Mouse (Mus musculus) forebrain, embryonic 11.5 days (tissue): ENCODE measurements around the gene Pard3. TPM values are rescaled to one million over a fixed set of nuclear protein-coding genes. Genes with fewer than 3 reads are reported as not detected.

ENCODE experiments used
- ATAC-seq: fragments of 200-750 bp; cut with Nextera tagmentation; replicated peaks from 2 replicates; pipeline ENCODE4 v1.8.0; 2017; ENCODE audit warnings: moderate TSS enrichment; ENCODE audit not compliant: low FRiP score
- DNase-seq: peaks from one replicate; pipeline ENCODE4 v3.0.0-alpha.2; 2017; ENCODE audit warnings: low spot score
- H3K27ac ChIP-seq: fragments of 300-500 bp; sonication (generic); 2 replicates; pipeline ENCODE4 v1.5.1; 2014; ENCODE audit warnings: low read depth, low read length
- H3K27me3 ChIP-seq: fragments of 300-500 bp; sonication (generic); 2 replicates; pipeline ENCODE4 v1.6.1; 2014; ENCODE audit warnings: mild to moderate bottlenecking, low read length, mixed read lengths; ENCODE audit not compliant: control insufficient read depth, insufficient read depth
- H3K36me3 ChIP-seq: fragments of 300-500 bp; sonication (generic); 2 replicates; pipeline ENCODE4 v1.6.1; 2014; ENCODE audit warnings: mild to moderate bottlenecking, low read length, moderate library complexity, mixed read lengths; ENCODE audit not compliant: control insufficient read depth, insufficient read depth
- H3K4me1 ChIP-seq: fragments of 300-500 bp; sonication (generic); replicated peaks from 2 replicates; pipeline ENCODE4 v1.6.1; 2014; ENCODE audit warnings: low read length, mixed read lengths; ENCODE audit not compliant: control insufficient read depth, insufficient read depth
- H3K4me2 ChIP-seq: fragments of 300-500 bp; sonication (generic); 2 replicates; pipeline ENCODE4 v1.6.1; 2014; ENCODE audit warnings: low read depth, mild to moderate bottlenecking, low read length, moderate library complexity, mixed read lengths; ENCODE audit not compliant: severe bottlenecking
- H3K4me3 ChIP-seq: fragments of 300-500 bp; sonication (generic); 2 replicates; pipeline ENCODE4 v1.5.1; 2014; ENCODE audit warnings: low read depth, low read length
- H3K9ac ChIP-seq: fragments of 300-500 bp; sonication (generic); 2 replicates; pipeline ENCODE4 v1.6.1; 2014; ENCODE audit warnings: low read length
- H3K9me3 ChIP-seq: fragments of 300-500 bp; sonication (generic); 2 replicates; pipeline ENCODE4 v1.6.1; 2016; ENCODE audit warnings: low read length, mixed read lengths; ENCODE audit not compliant: control insufficient read depth
- WGBS: fragments of 180-500 bp; shearing (Covaris S2); extraction: QIAGEN DNeasy Blood & Tissue Kit; methylation state at CpG from one replicate; pipeline ENCODE4 v1.1.7; 2014; 5-methylcytosine and 5-hydroxymethylcytosine counted together
- polyA plus RNA-seq: library from polyadenylated mRNA; unstranded; fragments of >200 nt; fragmentation: Nextera tagmentation; extraction: Ambion mirVana; gene quantifications from 2 replicates; pipeline ENCODE4 v1.2.1, GENCODE M21; 2014

The Pard3 gene
- polyA plus RNA-seq, 1 experiment from 2014 or later, result 39.8 TPM

GRCm38 (mm10) chr8:127266777-127267176 lies 203.1 kb downstream of the Pard3 start:
- peak; percentile 59 for ATAC-seq
- Histone ChIP-seq H3K9me3 (no peaks in the 10 kb centered on the region), H3K27ac (0 out of 2 replicates have a peak overlapping the region, but pooled peaks have one; percentile 42), H3K4me2 (no peak overlapping the region), H3K27me3 (no peaks in the 10 kb centered on the region), H3K9ac (no peak overlapping the region), H3K4me3 (no peak overlapping the region), H3K36me3 (no peaks in the 10 kb centered on the region), H3K4me1 (peaks cover 8% of the 10 kb centered on the region; the same call in 1 of the 2 replicates)
- WGBS, result 25% methylated on average over 5 of the region's 5 CpGs
- DNase-seq, result no peak

- DNase-seq, result no peak
- no peaks in the 10 kb centered on the region for H3K27me3 ChIP-seq
- ATAC-seq, result peak; percentile 76
- no peaks in the 10 kb centered on the region for H3K9me3 ChIP-seq
- no peak overlapping the region for H3K9ac ChIP-seq
- H3K4me3 ChIP-seq, result no peak overlapping the region
- peaks cover 8% of the 10 kb centered on the region; the same call in 1 of the 2 replicates for H3K4me1 ChIP-seq
- no peak overlapping the region for H3K27ac ChIP-seq
- no peak overlapping the region for H3K4me2 ChIP-seq
- whole genome bisulfite sequencing, result 48% methylated on average over 12 of the region's 12 CpGs
- H3K36me3 ChIP-seq, result no peaks in the 10 kb centered on the region
Measured at GRCm38 (mm10) chr8:127268239-127269024, 204.7 kb downstream of the Pard3 start.

- no peak overlapping the region for H3K27ac ChIP-seq
- no peak overlapping the region for H3K4me2 ChIP-seq
- no peak overlapping the region for H3K4me3 ChIP-seq
- H3K36me3 ChIP-seq, result no peaks in the 10 kb centered on the region
- H3K27me3 ChIP-seq, result no peaks in the 10 kb centered on the region
- 67% methylated on average over 2 of the region's 2 CpGs for WGBS
- ATAC-seq (no peak), DNase-seq (no peak)
- no peaks in the 10 kb centered on the region for H3K9me3 ChIP-seq
- no peak overlapping the region for H3K9ac ChIP-seq
- H3K4me1 ChIP-seq, result peaks cover 8% of the 10 kb centered on the region; the same call in 1 of the 2 replicates
Measured at GRCm38 (mm10) chr8:127269082-127269747, 205.5 kb downstream of the Pard3 start.

- ATAC-seq (no peak), DNase-seq (no peak)
- H3K27me3 ChIP-seq, result no peaks in the 10 kb centered on the region
- no peak overlapping the region for H3K4me2 ChIP-seq
- H3K4me3 ChIP-seq, result no peak overlapping the region
- H3K4me1 ChIP-seq, result peaks cover 8% of the 10 kb centered on the region; the same call in 1 of the 2 replicates
- H3K27ac ChIP-seq, result no peak overlapping the region
- H3K9ac ChIP-seq, result no peak overlapping the region
- WGBS, result 93% methylated on average over 3 of the region's 3 CpGs
- no peaks in the 10 kb centered on the region for H3K36me3 ChIP-seq
- no peaks in the 10 kb centered on the region for H3K9me3 ChIP-seq
Measured at GRCm38 (mm10) chr8:127271186-127271585, 207.5 kb downstream of the Pard3 start.

- 82% methylated on average over 7 of the region's 7 CpGs for WGBS
- peak overlapping the region; percentile 59; the same call in 1 of the 2 replicates for H3K27ac ChIP-seq
- H3K27me3 ChIP-seq, result no peaks in the 10 kb centered on the region
- no peaks in the 10 kb centered on the region for H3K9me3 ChIP-seq
- DNase-seq, result no peak
- no peak overlapping the region for H3K4me2 ChIP-seq
- no peak overlapping the region for H3K9ac ChIP-seq
- H3K36me3 ChIP-seq, result no peaks in the 10 kb centered on the region
- H3K4me3 ChIP-seq, result no peak overlapping the region
- ATAC-seq, result 0 out of 2 replicates have a peak, but pooled peaks have one; percentile 18
- no peaks in the 10 kb centered on the region for H3K4me1 ChIP-seq
Measured at GRCm38 (mm10) chr8:127280299-127280974, 216.7 kb downstream of the Pard3 start.

GRCm38 (mm10) chr8:127281035-127281434 lies 217.3 kb downstream of the Pard3 start:
- Histone ChIP-seq H3K4me2 (no peak overlapping the region), H3K4me1 (no peaks in the 10 kb centered on the region), H3K9me3 (no peaks in the 10 kb centered on the region; the same call in 1 of the 2 replicates), H3K4me3 (no peak overlapping the region), H3K9ac (no peak overlapping the region), H3K27me3 (no peaks in the 10 kb centered on the region), H3K36me3 (no peaks in the 10 kb centered on the region), H3K27ac (no peak overlapping the region; the same call in 1 of the 2 replicates)
- DNase-seq, result no peak
- no peak for ATAC-seq
- 79% methylated on average over 4 of the region's 4 CpGs for WGBS

GRCm38 (mm10) chr8:127284462-127285216 lies 220.9 kb downstream of the Pard3 start:
- WGBS, result 90% methylated on average over 9 of the region's 9 CpGs
- Histone ChIP-seq H3K4me3 (no peak overlapping the region), H3K4me2 (no peak overlapping the region), H3K9ac (no peak overlapping the region), H3K36me3 (no peaks in the 10 kb centered on the region; the same call in 1 of the 2 replicates), H3K27ac (no peak overlapping the region), H3K27me3 (no peaks in the 10 kb centered on the region), H3K4me1 (no peaks in the 10 kb centered on the region), H3K9me3 (no peaks in the 10 kb centered on the region; the same call in 1 of the 2 replicates)
- ATAC-seq (no peak), DNase-seq (no peak)

GRCm38 (mm10) chr8:127287816-127288215 lies 224.1 kb downstream of the Pard3 start:
- Histone ChIP-seq H3K4me1 (no peaks in the 10 kb centered on the region), H3K27ac (no peak overlapping the region), H3K27me3 (no peaks in the 10 kb centered on the region), H3K9ac (no peak overlapping the region), H3K36me3 (no peaks in the 10 kb centered on the region; the same call in 1 of the 2 replicates), H3K4me3 (no peak overlapping the region), H3K9me3 (no peaks in the 10 kb centered on the region; the same call in 1 of the 2 replicates), H3K4me2 (no peak overlapping the region)
- ATAC-seq (no peak), DNase-seq (no peak)
- 93% methylated on average over 10 of the region's 10 CpGs for WGBS
